Mouse (Mus musculus): ENCODE measurements around the gene Macrod2. TPM values are rescaled to one million over a fixed set of nuclear protein-coding genes. Genes with fewer than 3 reads are reported as not detected.

Macrod2 gene
- total and polyA plus RNA-seq, 2 experiments from 2014 or later, result 37.3 to 67.2 TPM

DNA sequence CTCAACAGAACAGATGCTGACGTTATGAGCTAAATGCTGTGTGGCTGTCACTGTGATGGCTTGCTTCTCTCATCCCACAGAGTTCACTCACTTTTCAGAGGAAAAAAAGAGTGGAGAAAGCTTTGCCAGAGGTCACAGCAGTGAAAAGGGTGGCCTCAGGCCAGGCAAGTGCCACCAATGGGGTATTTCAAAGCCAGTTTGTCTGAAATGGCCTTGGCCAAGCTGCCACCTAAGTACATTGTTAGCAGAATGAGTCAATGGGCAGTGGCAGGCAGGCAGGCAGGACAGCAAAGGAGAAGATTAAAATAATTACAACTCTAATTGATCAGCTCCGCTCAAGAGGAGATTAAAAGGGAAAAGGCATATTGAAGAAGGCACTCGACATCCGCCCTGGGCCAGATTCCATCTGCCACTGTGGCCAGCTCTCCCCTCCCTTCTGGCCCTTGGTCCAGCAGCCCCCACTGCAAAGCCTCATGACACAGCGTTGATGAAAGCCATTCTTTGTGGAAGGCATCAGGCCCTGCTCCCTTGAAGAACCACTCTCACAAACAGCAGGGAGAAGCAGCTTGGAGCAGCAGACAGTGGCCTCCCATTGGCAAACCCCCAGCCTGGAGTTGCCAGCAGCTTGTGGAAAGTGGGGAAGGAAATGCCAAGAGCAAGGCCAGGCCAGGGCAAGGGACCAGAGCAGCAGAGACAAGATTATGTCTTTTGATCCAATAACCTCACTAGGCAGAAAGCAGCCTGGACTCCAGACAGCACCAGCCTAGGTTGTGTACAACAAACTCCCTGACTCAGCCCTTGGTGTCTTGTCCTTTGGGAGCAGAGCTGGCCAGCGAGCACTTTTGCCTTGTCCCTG is 2042.7 kb downstream of the Macrod2 start:
- no peak overlapping the region for H3K27ac ChIP-seq (ENCODE audit: low read depth, low read length)
- no peak overlapping the region for H3K4me2 ChIP-seq (ENCODE audit: low read depth, low read length, poor library complexity, severe bottlenecking)
- no peaks in the 10 kb centered on the region for H3K9me3 ChIP-seq (ENCODE audit: low read length)
- TF ChIP-seq CTCF (IDR thresholded peaks at IDR 0.05), result no peak
- 44% methylated on average over 6 of the region's 6 CpGs for WGBS
- H3K4me1 ChIP-seq (ENCODE audit: insufficient read depth, low read length), result no peaks in the 10 kb centered on the region
- H3K27me3 ChIP-seq (ENCODE audit: insufficient read depth, low read length), result no peaks in the 10 kb centered on the region
- ATAC-seq (ENCODE audit: low FRiP score), result peak; percentile 93
- no peak overlapping the region for H3K9ac ChIP-seq (replicated peaks; ENCODE audit: low read length, poor library complexity, severe bottlenecking)
- peak; percentile 91 for DNase-seq (ENCODE audit: low spot score)
- no peaks in the 10 kb centered on the region for H3K36me3 ChIP-seq (ENCODE audit: insufficient read depth, low read length)
- no peak overlapping the region for H3K4me3 ChIP-seq (ENCODE audit: low read depth, low read length)

Other genes starting within 250 kb of the Macrod2 start
- gene Gm17374, start 243.3 kb upstream of the Macrod2 start, total RNA-seq (2014; rRNA removed), result not detected in 2 replicates
- not detected in 2 replicates for gene Gm17374, start 243.3 kb upstream of the Macrod2 start, polyA plus RNA-seq (2015; fragmentation: Nextera tagmentation; extraction: Ambion mirVana)
- gene Esf1, start 224.7 kb upstream of the Macrod2 start, total RNA-seq (2014; rRNA removed), result 6.4 and 8.9 TPM in 2 replicates
- 13.7 and 17.2 TPM in 2 replicates for gene Esf1, start 224.7 kb upstream of the Macrod2 start, polyA plus RNA-seq (2015; fragmentation: Nextera tagmentation; extraction: Ambion mirVana)
- 33.0 and 35.2 TPM in 2 replicates for gene Ndufaf5, start 224.7 kb upstream of the Macrod2 start, total RNA-seq (2014; rRNA removed)
- 59.1 and 60.0 TPM in 2 replicates for gene Ndufaf5, start 224.7 kb upstream of the Macrod2 start, polyA plus RNA-seq (2015; fragmentation: Nextera tagmentation; extraction: Ambion mirVana)
- gene Sel1l2, start 5.6 kb upstream of the Macrod2 start, total RNA-seq (2014; rRNA removed), result not detected in 2 replicates
- gene Sel1l2, start 5.6 kb upstream of the Macrod2 start, polyA plus RNA-seq (2015; fragmentation: Nextera tagmentation; extraction: Ambion mirVana), result not detected in 2 replicates

Measured in midbrain, postnatal 0 days (tissue).